Mouse (Mus musculus) heart, embryonic 12.5 days (tissue): Measurements from ENCODE around the gene Plekhg5. TPM values are rescaled to one million over a fixed set of nuclear protein-coding genes. Genes with fewer than 3 reads are reported as not detected.

ENCODE experiments used
- ATAC-seq: fragments of 200-750 bp; cut with Nextera tagmentation; 2 replicates; pipeline ENCODE4 v1.8.0; 2017; ENCODE audit warnings: moderate TSS enrichment, moderate library complexity; ENCODE audit not compliant: insufficient number of reproducible peaks, low FRiP score
- H3K27ac ChIP-seq: fragments of 300-500 bp; sonication (generic); 2 replicates; pipeline ENCODE4 v1.5.1; 2016; ENCODE audit warnings: mild to moderate bottlenecking, moderate library complexity; ENCODE audit not compliant: poor library complexity, severe bottlenecking
- H3K27me3 ChIP-seq: fragments of 300-500 bp; sonication (generic); replicated peaks from 2 replicates; pipeline ENCODE4 v1.6.1; 2016; ENCODE audit warnings: mild to moderate bottlenecking, moderate library complexity
- H3K36me3 ChIP-seq: fragments of 300-500 bp; sonication (generic); 2 replicates; pipeline ENCODE4 v1.6.1; 2016; ENCODE audit warnings: mild to moderate bottlenecking, moderate library complexity
- H3K4me1 ChIP-seq: fragments of 300-500 bp; sonication (generic); replicated peaks from 2 replicates; pipeline ENCODE4 v1.6.1; 2016; ENCODE audit warnings: mild to moderate bottlenecking
- H3K4me2 ChIP-seq: fragments of 300-500 bp; sonication (generic); 2 replicates; pipeline ENCODE4 v1.6.1; 2016; ENCODE audit warnings: mild to moderate bottlenecking, moderate library complexity
- H3K4me3 ChIP-seq: fragments of 300-500 bp; sonication (generic); 2 replicates; pipeline ENCODE4 v1.5.1; 2016; ENCODE audit warnings: mild to moderate bottlenecking
- H3K9ac ChIP-seq: fragments of 300-500 bp; sonication (generic); 2 replicates; pipeline ENCODE4 v1.6.1; 2016; ENCODE audit warnings: mild to moderate bottlenecking, moderate library complexity
- H3K9me3 ChIP-seq: fragments of 300-500 bp; sonication (generic); replicated peaks from 2 replicates; pipeline ENCODE4 v1.6.1; 2016; ENCODE audit warnings: mild to moderate bottlenecking, moderate library complexity
- WGBS: fragments of 180-500 bp; shearing (Covaris S2); methylation state at CpG from one replicate; pipeline ENCODE4 v1.1.7; 2016; 5-methylcytosine and 5-hydroxymethylcytosine counted together
- polyA plus RNA-seq: library from polyadenylated mRNA; unstranded; fragments of >200 nt; fragmentation: Nextera tagmentation; extraction: Ambion mirVana; gene quantifications from 2 replicates; pipeline ENCODE4 v1.2.1, GENCODE M21; 2016

Plekhg5 gene
- polyA plus RNA-seq, 1 experiment from 2014 or later, result 13.6 TPM

- no peak within 1 kb of the TSS for H3K27ac ChIP-seq
These were observed 33.1 kb upstream of the Plekhg5 start, which contains the start of gene Nol9 for GRCm38 (mm10) chr4:152038985-152039830. TSS of gene Nol9 (plus strand) at chr4:152039321.

DNA sequence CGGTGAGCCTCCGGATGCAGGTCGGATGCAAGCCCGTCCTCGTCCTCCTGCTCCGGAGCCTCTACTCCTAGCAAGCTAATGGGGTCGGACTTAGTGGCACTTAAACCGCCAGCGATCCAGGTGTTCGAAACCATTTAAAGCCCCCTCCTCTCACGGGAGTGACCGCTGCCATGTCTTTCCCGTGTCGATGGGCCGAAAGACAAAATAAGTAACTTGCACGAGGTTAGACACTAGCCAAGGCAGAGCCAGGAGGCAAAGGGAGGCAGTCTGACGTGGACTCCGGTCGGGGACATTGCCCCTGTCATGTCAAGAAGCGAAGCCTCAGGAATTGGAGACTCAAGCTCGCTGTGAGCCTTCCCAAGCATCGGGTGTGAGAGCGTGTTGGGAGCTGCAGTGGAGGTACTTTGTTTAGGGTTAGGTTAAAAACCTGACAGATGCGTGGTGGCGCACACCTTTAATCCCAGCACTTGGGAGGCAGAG is 32.4 kb upstream of the Plekhg5 start:
- WGBS, result 2% methylated on average over 25 of the region's 25 CpGs
- no peak overlapping the region for H3K27ac ChIP-seq

More at GRCm38 (mm10) chr4:152038985-152039830, 33.1 kb upstream of the Plekhg5 start, which contains the start of gene Nol9:
- Histone ChIP-seq H3K4me1 (peaks cover 9% of the 10 kb centered on the region), H3K4me3 (peak within 1 kb of the TSS; percentile 91), H3K9ac (peak within 1 kb of the TSS; percentile 95), H3K4me2 (peak within 1 kb of the TSS; percentile 92), H3K36me3 (peaks cover 33% of the 10 kb centered on the region), H3K9me3 (no peaks in the 10 kb centered on the region), H3K27me3 (no peaks in the 10 kb centered on the region)
- under 1% methylated on average over 73 of the region's 86 CpGs for WGBS
- ATAC-seq, result peak; percentile 89

DNA sequence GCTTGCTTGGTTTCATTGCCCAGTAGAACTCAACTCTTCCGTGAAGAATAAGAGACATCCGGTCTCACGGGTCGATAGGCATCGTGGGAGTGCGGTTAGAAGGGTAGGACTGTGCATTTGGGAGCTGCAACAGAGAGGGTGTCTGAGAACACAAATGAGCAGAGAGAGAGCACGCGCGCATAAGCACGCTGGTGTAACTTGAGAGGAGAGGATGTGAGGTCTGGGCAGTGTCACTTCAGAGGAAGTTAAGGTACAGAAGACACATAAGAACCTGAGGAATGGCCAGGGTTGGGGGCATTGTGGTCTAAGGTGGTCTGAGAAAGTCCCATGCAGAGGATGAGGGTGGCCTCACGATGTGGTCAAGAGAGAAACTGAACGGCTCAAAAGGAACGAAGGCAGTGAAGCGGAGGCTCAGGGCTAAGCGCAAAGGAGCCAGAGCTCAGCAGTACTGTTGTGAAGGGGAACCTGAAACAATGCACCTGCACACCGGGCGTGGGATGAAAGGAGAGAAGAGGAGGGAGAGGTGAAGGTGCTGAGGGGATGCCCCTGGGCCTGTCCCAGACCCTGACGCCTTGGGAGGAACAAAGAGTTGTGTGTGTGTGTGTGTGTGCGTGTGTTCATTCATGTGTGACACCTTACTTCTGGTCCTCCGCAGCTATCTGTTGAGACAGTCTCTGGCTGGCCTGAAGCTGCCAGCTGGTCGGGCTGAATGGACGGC is 30.2 kb upstream of the Plekhg5 start:
- Histone ChIP-seq H3K27ac (no peak overlapping the region), H3K4me1 (peaks cover 9% of the 10 kb centered on the region), H3K9ac (no peak overlapping the region), H3K4me2 (no peak overlapping the region), H3K36me3 (peaks cover 58% of the 10 kb centered on the region), H3K4me3 (no peak overlapping the region), H3K9me3 (no peaks in the 10 kb centered on the region), H3K27me3 (no peaks in the 10 kb centered on the region)
- ATAC-seq, result no peak
- 95% methylated on average over 22 of the region's 22 CpGs for WGBS

More for the DNA sequence above, 32.4 kb upstream of the Plekhg5 start:
- Histone ChIP-seq H3K4me1 (peaks cover 9% of the 10 kb centered on the region), H3K27me3 (no peaks in the 10 kb centered on the region), H3K9me3 (no peaks in the 10 kb centered on the region), H3K36me3 (peaks cover 40% of the 10 kb centered on the region), H3K4me2 (peak overlapping the region; percentile 92), H3K9ac (peak overlapping the region; percentile 95), H3K4me3 (peak overlapping the region; percentile 91)
- ATAC-seq, result no peak

GRCm38 (mm10) chr4:152043171-152043570 is 29.1 kb upstream of the Plekhg5 start:
- peaks cover 69% of the 10 kb centered on the region for H3K36me3 ChIP-seq
- peaks cover 9% of the 10 kb centered on the region for H3K4me1 ChIP-seq
- H3K27ac ChIP-seq, result no peak overlapping the region
- no peak overlapping the region for H3K4me2 ChIP-seq
- no peak for ATAC-seq
- H3K27me3 ChIP-seq, result no peaks in the 10 kb centered on the region
- no peak overlapping the region for H3K4me3 ChIP-seq
- whole genome bisulfite sequencing, result 84% methylated on average over 3 of the region's 3 CpGs
- no peaks in the 10 kb centered on the region for H3K9me3 ChIP-seq
- H3K9ac ChIP-seq, result no peak overlapping the region

DNA sequence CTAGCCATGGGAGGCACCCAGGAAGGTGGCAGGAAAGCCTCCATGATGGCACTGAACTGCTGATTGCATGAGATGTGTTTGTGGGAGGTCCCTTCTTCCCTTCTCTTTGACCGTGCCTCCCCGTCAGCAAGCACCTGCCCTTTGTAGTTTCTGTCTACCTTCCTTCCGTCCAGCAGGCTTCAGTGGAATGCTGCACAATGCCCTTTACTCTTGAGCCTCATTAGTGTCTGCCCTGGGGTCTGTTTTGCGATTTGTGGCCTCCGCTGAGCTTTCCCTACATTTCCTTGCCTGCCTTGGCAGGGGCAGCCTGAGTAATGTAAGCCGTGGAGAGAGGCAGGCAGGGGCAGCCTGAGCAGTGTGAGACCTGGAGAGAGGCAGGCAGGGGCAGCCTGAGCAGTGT is 27.7 kb upstream of the Plekhg5 start:
- no peak overlapping the region for H3K9ac ChIP-seq
- peaks cover 9% of the 10 kb centered on the region for H3K4me1 ChIP-seq
- no peak for ATAC-seq
- H3K27ac ChIP-seq, result no peak overlapping the region
- H3K4me3 ChIP-seq, result no peak overlapping the region
- peaks cover 79% of the 10 kb centered on the region for H3K36me3 ChIP-seq
- H3K4me2 ChIP-seq, result no peak overlapping the region
- no peaks in the 10 kb centered on the region for H3K27me3 ChIP-seq
- H3K9me3 ChIP-seq, result no peaks in the 10 kb centered on the region
- 83% methylated on average over 6 of the region's 6 CpGs for WGBS

- Histone ChIP-seq H3K9ac (no peak overlapping the region), H3K9me3 (no peaks in the 10 kb centered on the region), H3K36me3 (peaks cover 46% of the 10 kb centered on the region), H3K4me3 (no peak overlapping the region), H3K27me3 (0 out of 2 replicates have a peak, but pooled peaks cover 3% of the 10 kb centered on the region), H3K27ac (no peak overlapping the region), H3K4me1 (no peaks in the 10 kb centered on the region), H3K4me2 (no peak overlapping the region)
- WGBS, result 75% methylated on average over 9 of the region's 9 CpGs
- ATAC-seq, result no peak
These were observed 9.7 kb upstream of the Plekhg5 start for GRCm38 (mm10) chr4:152062390-152063110.

- Histone ChIP-seq H3K9ac (no peak overlapping the region), H3K4me1 (peaks cover 6% of the 10 kb centered on the region), H3K4me3 (no peak overlapping the region), H3K27me3 (0 out of 2 replicates have a peak, but pooled peaks cover 5% of the 10 kb centered on the region), H3K4me2 (no peak overlapping the region), H3K27ac (no peak overlapping the region), H3K36me3 (peaks cover 8% of the 10 kb centered on the region), H3K9me3 (no peaks in the 10 kb centered on the region)
- ATAC-seq, result peak; percentile 22; the same call in 1 of the 2 replicates
These were observed 5.0 kb upstream of the Plekhg5 start for GRCm38 (mm10) chr4:152067280-152067679.

DNA sequence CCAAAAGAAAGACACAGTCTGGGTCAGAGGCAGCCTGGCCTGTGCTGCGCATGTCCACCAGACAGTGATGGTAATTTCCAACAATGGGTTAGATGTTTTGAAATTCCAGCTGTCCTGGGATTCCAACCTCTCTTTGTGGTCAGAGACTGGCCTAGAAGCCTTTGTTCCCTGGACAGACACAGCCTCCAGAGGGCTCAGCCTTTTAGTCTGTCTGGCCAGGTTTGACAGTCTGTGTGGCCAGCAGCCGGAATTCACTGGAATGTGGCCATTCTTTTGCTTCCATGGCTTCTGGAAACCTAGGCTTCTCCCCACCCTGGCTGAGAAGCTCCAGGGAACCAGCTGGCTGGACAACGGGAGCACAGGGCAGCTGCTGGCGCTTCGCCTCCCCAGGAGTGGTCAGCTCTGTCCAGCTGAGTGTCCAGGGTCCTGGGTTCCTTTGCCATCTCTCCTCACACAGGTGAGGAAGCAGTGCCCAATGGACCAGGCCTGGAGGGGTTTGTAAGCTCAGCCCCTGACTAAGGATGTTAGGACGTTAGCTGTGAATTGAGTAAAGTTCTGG is 4.1 kb upstream of the Plekhg5 start:
- Histone ChIP-seq H3K9me3 (no peaks in the 10 kb centered on the region), H3K4me2 (no peak overlapping the region), H3K4me1 (peaks cover 13% of the 10 kb centered on the region), H3K4me3 (no peak overlapping the region), H3K27ac (no peak overlapping the region), H3K9ac (no peak overlapping the region), H3K36me3 (peaks cover 3% of the 10 kb centered on the region; the same call in 1 of the 2 replicates), H3K27me3 (0 out of 2 replicates have a peak, but pooled peaks cover 5% of the 10 kb centered on the region)
- 81% methylated on average over 6 of the region's 6 CpGs for WGBS
- ATAC-seq, result no peak

- Histone ChIP-seq H3K4me2 (no peak overlapping the region), H3K27me3 (0 out of 2 replicates have a peak, but pooled peaks cover 5% of the 10 kb centered on the region), H3K9ac (no peak overlapping the region), H3K9me3 (no peaks in the 10 kb centered on the region), H3K27ac (no peak overlapping the region), H3K4me1 (peaks cover 13% of the 10 kb centered on the region), H3K4me3 (no peak overlapping the region), H3K36me3 (peaks cover under 1% of the 10 kb centered on the region; the same call in 1 of the 2 replicates)
- WGBS, result 77% methylated on average over 3 of the region's 3 CpGs
- ATAC-seq, result no peak
These were observed 3.1 kb upstream of the Plekhg5 start for GRCm38 (mm10) chr4:152069245-152069644.

- no peak overlapping the region for H3K9ac ChIP-seq
- H3K9me3 ChIP-seq, result no peaks in the 10 kb centered on the region
- no peak overlapping the region for H3K4me3 ChIP-seq
- WGBS, result 70% methylated on average over 11 of the region's 11 CpGs
- H3K27me3 ChIP-seq, result 0 out of 2 replicates have a peak, but pooled peaks cover 5% of the 10 kb centered on the region
- no peak overlapping the region for H3K27ac ChIP-seq
- H3K36me3 ChIP-seq, result no peaks in the 10 kb centered on the region
- no peak for ATAC-seq
- H3K4me1 ChIP-seq, result peaks cover 15% of the 10 kb centered on the region
- H3K4me2 ChIP-seq, result no peak overlapping the region
These were observed 1.6 kb upstream of the Plekhg5 start for GRCm38 (mm10) chr4:152070494-152071396.
